Mouse (Mus musculus): ENCODE measurements at regions not wholly inside any gene's neighbourhood (a gene's known extent, or its start where the extent isn't known, plus 50 kb on each side); places are given as distances from the start of the nearest gene placed in this dataset.
A peak's percentile ranks its signal among the peaks of the same experiment; 100 is the strongest.

DNA sequence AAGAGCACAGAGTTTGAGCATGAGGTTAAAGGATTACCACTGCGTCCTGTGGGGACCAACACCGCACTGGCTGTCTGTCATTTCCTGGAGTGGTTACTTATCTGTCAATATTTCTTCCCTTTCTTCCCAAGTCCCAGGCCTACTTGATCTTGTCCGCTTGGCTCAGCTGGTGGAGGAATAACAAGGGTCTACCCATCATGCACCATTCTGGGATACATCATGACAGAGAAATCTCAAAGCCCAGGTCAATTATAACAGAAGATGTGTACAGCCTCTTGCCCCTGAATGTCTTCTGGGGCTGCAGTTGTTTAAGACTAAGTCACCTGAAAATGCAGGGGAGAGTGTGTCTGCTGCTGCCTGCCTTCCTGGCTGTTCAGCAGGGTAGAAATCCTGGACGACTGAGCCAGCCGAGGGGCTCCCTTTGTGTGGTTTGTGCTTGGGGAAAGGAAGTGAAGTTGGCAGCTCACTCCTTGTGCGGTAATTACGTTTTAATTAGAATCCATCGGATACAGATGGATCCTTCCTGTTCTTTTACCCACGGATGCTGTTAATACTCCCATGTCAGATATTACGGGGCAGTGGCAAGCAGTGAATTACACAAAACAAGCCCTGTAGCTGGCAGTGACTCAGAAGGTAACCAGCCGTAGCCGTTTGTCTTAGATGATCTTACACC is 286.8 kb downstream of the Zfp326 start:
- Histone ChIP-seq H3K9ac (ENCODE audit: low read depth, low read length) (no peak overlapping the region), H3K9me3 (ENCODE audit: control insufficient read depth, low read length) (0 out of 2 replicates have a peak, but pooled peaks cover 6% of the 10 kb centered on the region), H3K27me3 (replicated peaks; ENCODE audit: control insufficient read depth, insufficient read depth, low read length) (no peaks in the 10 kb centered on the region), H3K4me3 (ENCODE audit: low read depth, low read length) (no peak overlapping the region), H3K36me3 (ENCODE audit: control insufficient read depth, insufficient read depth, low read length) (no peaks in the 10 kb centered on the region), H3K27ac (replicated peaks; ENCODE audit: low read depth, low read length) (0 out of 2 replicates have a peak overlapping the region, but pooled peaks have one; percentile 3), H3K4me2 (ENCODE audit: low read depth, low read length) (no peak overlapping the region), H3K4me1 (ENCODE audit: control insufficient read depth, insufficient read depth, low read length) (peaks cover 5% of the 10 kb centered on the region; the same call in 1 of the 2 replicates)
- ATAC-seq (ENCODE audit: low read depth) (0 out of 2 replicates have a peak, but pooled peaks have one; percentile 26), DNase-seq (ENCODE audit: low spot score) (peak; percentile 26)
- WGBS, result 37% methylated on average over 12 of the region's 12 CpGs

DNA sequence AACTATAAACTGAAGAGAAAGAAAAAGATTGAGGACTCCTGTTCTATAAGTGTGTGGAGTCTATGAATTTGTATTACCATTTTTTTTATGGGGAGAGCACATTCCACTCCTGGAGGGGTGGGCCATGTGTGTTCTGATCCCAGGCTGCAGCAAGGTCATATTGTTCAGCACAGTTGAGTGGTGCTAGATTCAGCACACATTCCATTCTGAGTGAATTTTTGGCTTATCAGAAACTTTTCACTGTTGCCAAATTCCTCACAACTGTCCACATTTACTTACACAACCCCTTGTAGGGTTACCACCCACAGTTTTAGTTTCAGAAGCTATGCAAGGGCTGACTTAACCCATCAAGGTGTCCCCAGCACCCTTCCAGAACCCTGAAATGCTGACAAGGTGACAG is 262.7 kb downstream of the Zfp326 start:
- H3K4me1 ChIP-seq (ENCODE audit: control insufficient read depth, insufficient read depth, low read length), result no peaks in the 10 kb centered on the region
- no peak overlapping the region for H3K9ac ChIP-seq (ENCODE audit: low read depth, low read length)
- DNase-seq (ENCODE audit: low spot score) (no peak), ATAC-seq (ENCODE audit: low read depth) (no peak)
- H3K36me3 ChIP-seq (ENCODE audit: control insufficient read depth, insufficient read depth, low read length), result no peaks in the 10 kb centered on the region
- no peak overlapping the region for H3K27ac ChIP-seq (replicated peaks; ENCODE audit: low read depth, low read length)
- no peaks in the 10 kb centered on the region for H3K9me3 ChIP-seq (ENCODE audit: control insufficient read depth, low read length)
- no peak overlapping the region for H3K4me2 ChIP-seq (ENCODE audit: low read depth, low read length)
- no peak overlapping the region for H3K4me3 ChIP-seq (ENCODE audit: low read depth, low read length)
- H3K27me3 ChIP-seq (replicated peaks; ENCODE audit: control insufficient read depth, insufficient read depth, low read length), result no peaks in the 10 kb centered on the region

GRCm38 (mm10) chr5:106122928-106123327 is 246.6 kb downstream of the Zfp326 start:
- DNase-seq (ENCODE audit: low spot score) (peak; percentile 23), ATAC-seq (ENCODE audit: low read depth) (no peak)
- H3K27me3 ChIP-seq (replicated peaks; ENCODE audit: control insufficient read depth, insufficient read depth, low read length), result no peaks in the 10 kb centered on the region
- no peaks in the 10 kb centered on the region for H3K9me3 ChIP-seq (ENCODE audit: control insufficient read depth, low read length)
- WGBS, result 26% methylated on average over 3 of the region's 3 CpGs
- H3K4me1 ChIP-seq (ENCODE audit: control insufficient read depth, insufficient read depth, low read length), result no peaks in the 10 kb centered on the region
- H3K4me3 ChIP-seq (ENCODE audit: low read depth, low read length), result no peak overlapping the region
- H3K36me3 ChIP-seq (ENCODE audit: control insufficient read depth, insufficient read depth, low read length), result no peaks in the 10 kb centered on the region
- no peak overlapping the region for H3K4me2 ChIP-seq (ENCODE audit: low read depth, low read length)
- no peak overlapping the region for H3K9ac ChIP-seq (ENCODE audit: low read depth, low read length)
- no peak overlapping the region for H3K27ac ChIP-seq (replicated peaks; ENCODE audit: low read depth, low read length)

DNA sequence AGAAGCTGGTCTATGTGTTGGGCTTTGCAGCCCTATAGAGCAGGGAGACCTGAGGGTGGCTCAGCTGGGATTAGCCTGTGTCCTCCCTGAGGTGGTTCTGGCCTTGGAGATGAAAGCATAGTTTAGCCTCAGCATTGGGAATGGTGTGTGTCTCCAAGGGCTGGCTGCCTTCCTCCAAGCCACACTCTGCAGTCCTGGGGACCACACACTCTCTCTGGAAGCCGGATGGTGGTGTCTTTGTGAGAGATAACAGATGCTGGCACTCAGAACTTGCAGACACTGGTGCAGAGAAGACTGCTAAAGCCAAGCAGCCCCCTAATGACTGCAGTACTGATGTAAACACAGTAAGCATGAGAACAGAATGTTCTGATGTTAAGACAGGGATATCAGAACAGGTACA is 243.2 kb downstream of the Zfp326 start:
- no peak overlapping the region for H3K9ac ChIP-seq (ENCODE audit: low read depth, low read length)
- no peaks in the 10 kb centered on the region for H3K4me1 ChIP-seq (ENCODE audit: control insufficient read depth, insufficient read depth, low read length)
- ATAC-seq (ENCODE audit: low read depth) (no peak), DNase-seq (ENCODE audit: low spot score) (no peak)
- no peaks in the 10 kb centered on the region for H3K36me3 ChIP-seq (ENCODE audit: control insufficient read depth, insufficient read depth, low read length)
- no peak overlapping the region for H3K4me2 ChIP-seq (ENCODE audit: low read depth, low read length)
- 33% methylated on average over 1 of the region's 1 CpGs for WGBS
- H3K27ac ChIP-seq (replicated peaks; ENCODE audit: low read depth, low read length), result no peak overlapping the region
- H3K27me3 ChIP-seq (replicated peaks; ENCODE audit: control insufficient read depth, insufficient read depth, low read length), result no peaks in the 10 kb centered on the region
- no peaks in the 10 kb centered on the region for H3K9me3 ChIP-seq (ENCODE audit: control insufficient read depth, low read length)
- no peak overlapping the region for H3K4me3 ChIP-seq (ENCODE audit: low read depth, low read length)

GRCm38 (mm10) chr5:106113186-106113585 is 236.8 kb downstream of the Zfp326 start:
- WGBS, result 83% methylated on average over 3 of the region's 3 CpGs
- ATAC-seq (ENCODE audit: low read depth), result no peak
- no peaks in the 10 kb centered on the region for H3K36me3 ChIP-seq (ENCODE audit: control insufficient read depth, insufficient read depth, low read length)
- no peak overlapping the region for H3K27ac ChIP-seq (replicated peaks; ENCODE audit: low read depth, low read length)
- H3K4me3 ChIP-seq (ENCODE audit: low read depth, low read length), result no peak overlapping the region
- H3K9me3 ChIP-seq (ENCODE audit: control insufficient read depth, low read length), result no peaks in the 10 kb centered on the region
- H3K9ac ChIP-seq (ENCODE audit: low read depth, low read length), result no peak overlapping the region
- no peak for DNase-seq (ENCODE audit: low spot score)
- H3K27me3 ChIP-seq (replicated peaks; ENCODE audit: control insufficient read depth, insufficient read depth, low read length), result no peaks in the 10 kb centered on the region
- H3K4me2 ChIP-seq (ENCODE audit: low read depth, low read length), result no peak overlapping the region
- H3K4me1 ChIP-seq (ENCODE audit: control insufficient read depth, insufficient read depth, low read length), result no peaks in the 10 kb centered on the region

GRCm38 (mm10) chr5:106108474-106108971 is 232.2 kb downstream of the Zfp326 start:
- no peak overlapping the region for H3K9ac ChIP-seq (ENCODE audit: low read depth, low read length)
- DNase-seq (ENCODE audit: low spot score) (peak; percentile 19), ATAC-seq (ENCODE audit: low read depth) (no peak)
- no peak overlapping the region for H3K4me2 ChIP-seq (ENCODE audit: low read depth, low read length)
- H3K27me3 ChIP-seq (replicated peaks; ENCODE audit: control insufficient read depth, insufficient read depth, low read length), result no peaks in the 10 kb centered on the region
- no peak overlapping the region for H3K4me3 ChIP-seq (ENCODE audit: low read depth, low read length)
- no peaks in the 10 kb centered on the region for H3K9me3 ChIP-seq (ENCODE audit: control insufficient read depth, low read length)
- no peak overlapping the region for H3K27ac ChIP-seq (replicated peaks; ENCODE audit: low read depth, low read length)
- no peaks in the 10 kb centered on the region for H3K36me3 ChIP-seq (ENCODE audit: control insufficient read depth, insufficient read depth, low read length)
- H3K4me1 ChIP-seq (ENCODE audit: control insufficient read depth, insufficient read depth, low read length), result no peaks in the 10 kb centered on the region
- WGBS, result 49% methylated on average over 8 of the region's 8 CpGs

DNA sequence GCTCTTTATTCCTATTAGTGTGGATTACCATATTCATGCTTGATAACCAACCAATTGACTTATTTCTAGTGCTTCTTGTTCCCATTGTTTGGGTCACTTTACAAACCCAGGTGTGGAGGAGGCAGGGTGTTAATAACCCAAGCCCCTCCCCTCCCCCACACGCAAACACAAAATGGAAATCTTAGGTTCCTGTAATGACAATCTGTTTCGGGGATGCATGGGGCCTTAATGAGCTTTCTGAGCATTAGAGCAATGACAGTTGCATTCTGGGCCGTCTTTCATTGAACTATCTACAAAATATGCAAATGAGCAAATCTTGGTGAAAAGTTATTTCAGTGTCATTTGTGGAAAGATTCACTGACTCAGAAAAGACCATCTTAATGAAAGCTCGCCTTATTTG is 225.9 kb downstream of the Zfp326 start:
- no peaks in the 10 kb centered on the region for H3K36me3 ChIP-seq (ENCODE audit: control insufficient read depth, insufficient read depth, low read length)
- H3K9me3 ChIP-seq (ENCODE audit: control insufficient read depth, low read length), result no peaks in the 10 kb centered on the region
- H3K4me3 ChIP-seq (ENCODE audit: low read depth, low read length), result no peak overlapping the region
- no peaks in the 10 kb centered on the region for H3K4me1 ChIP-seq (ENCODE audit: control insufficient read depth, insufficient read depth, low read length)
- no peak overlapping the region for H3K27ac ChIP-seq (replicated peaks; ENCODE audit: low read depth, low read length)
- H3K27me3 ChIP-seq (replicated peaks; ENCODE audit: control insufficient read depth, insufficient read depth, low read length), result no peaks in the 10 kb centered on the region
- WGBS, result 88% methylated on average over 4 of the region's 4 CpGs
- no peak for ATAC-seq (ENCODE audit: low read depth)
- H3K4me2 ChIP-seq (ENCODE audit: low read depth, low read length), result no peak overlapping the region
- H3K9ac ChIP-seq (ENCODE audit: low read depth, low read length), result no peak overlapping the region
- no peak for DNase-seq (ENCODE audit: low spot score)

DNA sequence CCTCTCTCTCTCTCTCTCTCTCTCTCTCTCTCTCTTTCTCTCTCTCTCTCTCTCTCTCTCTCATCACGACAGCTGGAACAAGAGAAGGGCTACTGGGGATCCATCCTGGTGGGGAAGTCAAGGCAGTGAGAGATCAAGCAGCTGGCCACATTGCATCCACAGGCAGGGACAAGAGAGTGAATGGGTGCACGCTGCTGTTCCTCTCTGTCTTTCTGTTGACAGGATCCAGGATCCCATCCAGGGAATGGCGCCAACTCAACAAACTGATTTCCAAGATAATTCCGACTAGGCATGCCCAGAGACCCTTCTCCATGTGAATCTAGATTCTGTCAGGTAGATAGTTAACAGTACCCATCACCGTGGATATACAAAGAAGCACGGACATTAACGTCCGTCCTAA is 222.5 kb downstream of the Zfp326 start:
- no peak overlapping the region for H3K4me2 ChIP-seq (ENCODE audit: low read depth, low read length)
- no peak overlapping the region for H3K27ac ChIP-seq (replicated peaks; ENCODE audit: low read depth, low read length)
- H3K9me3 ChIP-seq (ENCODE audit: control insufficient read depth, low read length), result no peaks in the 10 kb centered on the region
- ATAC-seq (ENCODE audit: low read depth) (no peak), DNase-seq (ENCODE audit: low spot score) (no peak)
- H3K9ac ChIP-seq (ENCODE audit: low read depth, low read length), result no peak overlapping the region
- H3K27me3 ChIP-seq (replicated peaks; ENCODE audit: control insufficient read depth, insufficient read depth, low read length), result no peaks in the 10 kb centered on the region
- 72% methylated on average over 8 of the region's 8 CpGs for WGBS
- H3K36me3 ChIP-seq (ENCODE audit: control insufficient read depth, insufficient read depth, low read length), result no peaks in the 10 kb centered on the region
- no peak overlapping the region for H3K4me3 ChIP-seq (ENCODE audit: low read depth, low read length)
- no peaks in the 10 kb centered on the region for H3K4me1 ChIP-seq (ENCODE audit: control insufficient read depth, insufficient read depth, low read length)

GRCm38 (mm10) chr5:106089332-106089731 is 213.0 kb downstream of the Zfp326 start:
- no peak overlapping the region for H3K4me3 ChIP-seq (ENCODE audit: low read depth, low read length)
- WGBS, result 63% methylated on average over 7 of the region's 7 CpGs
- no peaks in the 10 kb centered on the region for H3K27me3 ChIP-seq (replicated peaks; ENCODE audit: control insufficient read depth, insufficient read depth, low read length)
- no peak overlapping the region for H3K27ac ChIP-seq (replicated peaks; ENCODE audit: low read depth, low read length)
- H3K9ac ChIP-seq (ENCODE audit: low read depth, low read length), result no peak overlapping the region
- ATAC-seq (ENCODE audit: low read depth) (no peak), DNase-seq (ENCODE audit: low spot score) (no peak)
- no peaks in the 10 kb centered on the region for H3K4me1 ChIP-seq (ENCODE audit: control insufficient read depth, insufficient read depth, low read length)
- peaks cover 16% of the 10 kb centered on the region for H3K9me3 ChIP-seq (ENCODE audit: control insufficient read depth, low read length)
- H3K36me3 ChIP-seq (ENCODE audit: control insufficient read depth, insufficient read depth, low read length), result no peaks in the 10 kb centered on the region
- H3K4me2 ChIP-seq (ENCODE audit: low read depth, low read length), result no peak overlapping the region
